Mouse (Mus musculus): ENCODE measurements at regions not wholly inside any gene's neighbourhood (a gene's known extent, or its start where the extent isn't known, plus 50 kb on each side); places are given as distances from the start of the nearest gene placed in this dataset.

- TF ChIP-seq TAL1 (conservative IDR thresholded peaks at IDR 0.05; ENCODE audit: low read depth, low read length) (no peak), CTCF (IDR thresholded peaks at IDR 0.05; ENCODE audit: low read depth, low read length) (no peak), POLR2AphosphoS5 (IDR thresholded peaks at IDR 0.05; ENCODE audit: insufficient replicate concordance, low read depth, low read length) (no peak), GATA1 (IDR thresholded peaks at IDR 0.05; ENCODE audit: borderline replicate concordance, low read length) (no peak), GATA2 (IDR thresholded peaks at IDR 0.05; ENCODE audit: borderline replicate concordance, low read depth, low read length) (no peak)
These were observed 295.0 kb downstream of the Etaa1 start for GRCm38 (mm10) chr11:17658717-17659116.

All from G1E (cell line).